Mouse (Mus musculus): ENCODE measurements around the gene Ppp3r2. TPM values are rescaled to one million over a fixed set of nuclear protein-coding genes. Genes with fewer than 3 reads are reported as not detected.

The Ppp3r2 gene
- polyA plus RNA-seq (2015; fragmentation: Illumina TruSeq; extraction: RNeasy Lipid Tissue Mini Kit (QIAGEN cat#74804); ENCODE audit: insufficient read depth, low read depth, low replicate concordance): not detected

DNA sequence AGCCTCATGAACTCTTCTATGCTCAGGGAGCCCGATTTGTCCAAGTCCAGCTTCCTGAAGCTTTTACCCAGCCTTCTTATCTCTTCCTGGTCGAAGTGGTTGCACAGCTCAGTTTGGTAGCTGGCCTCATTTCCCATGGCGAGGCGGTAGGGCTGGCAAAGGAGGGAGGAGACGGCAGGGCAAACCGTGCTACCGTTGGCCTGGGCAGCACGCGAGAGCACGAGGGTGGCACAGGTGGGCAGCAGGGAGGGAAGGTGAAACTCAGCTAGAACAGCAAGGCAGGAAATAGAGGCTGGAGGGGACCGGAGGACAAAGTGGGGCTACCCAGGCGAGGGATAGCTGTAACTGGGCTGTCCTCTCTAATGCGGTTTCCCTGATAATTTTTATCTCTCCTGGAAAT lies at the start of gene Ppp3r2:
Ppp3r2 (minus strand) TSS at position 213 of the 400 bp plus-strand sequence.

GRCm38 (mm10) chr4:49631319-49632138 lies 50.3 kb downstream of the Ppp3r2 start, which contains the start of gene Rnf20:
TSS of gene Rnf20 (plus strand) at chr4:49632006.

Other genes starting within 250 kb of the Ppp3r2 start
- 0.57 TPM for gene Acnat1, start 208.1 kb downstream of the Ppp3r2 start, polyA plus RNA-seq (2015; fragmentation: Illumina TruSeq; extraction: RNeasy Lipid Tissue Mini Kit (QIAGEN cat#74804); ENCODE audit: insufficient read depth, low read depth, low replicate concordance)
- not detected for gene Baat, start 175.5 kb downstream of the Ppp3r2 start, polyA plus RNA-seq (2015; fragmentation: Illumina TruSeq; extraction: RNeasy Lipid Tissue Mini Kit (QIAGEN cat#74804); ENCODE audit: insufficient read depth, low read depth, low replicate concordance)
- 8.3 TPM for gene Mrpl50, start 160.9 kb downstream of the Ppp3r2 start, polyA plus RNA-seq (2015; fragmentation: Illumina TruSeq; extraction: RNeasy Lipid Tissue Mini Kit (QIAGEN cat#74804); ENCODE audit: insufficient read depth, low read depth, low replicate concordance)
- 0.72 TPM for gene Zfp189, start 160.8 kb downstream of the Ppp3r2 start, polyA plus RNA-seq (2015; fragmentation: Illumina TruSeq; extraction: RNeasy Lipid Tissue Mini Kit (QIAGEN cat#74804); ENCODE audit: insufficient read depth, low read depth, low replicate concordance)
- gene Aldob, start 132.5 kb downstream of the Ppp3r2 start, polyA plus RNA-seq (2015; fragmentation: Illumina TruSeq; extraction: RNeasy Lipid Tissue Mini Kit (QIAGEN cat#74804); ENCODE audit: insufficient read depth, low read depth, low replicate concordance): 0.94 TPM
- 2.7 TPM for gene Tmem246, start 84.1 kb downstream of the Ppp3r2 start, polyA plus RNA-seq (2015; fragmentation: Illumina TruSeq; extraction: RNeasy Lipid Tissue Mini Kit (QIAGEN cat#74804); ENCODE audit: insufficient read depth, low read depth, low replicate concordance)
- gene Rnf20, start 50.0 kb downstream of the Ppp3r2 start, polyA plus RNA-seq (2015; fragmentation: Illumina TruSeq; extraction: RNeasy Lipid Tissue Mini Kit (QIAGEN cat#74804); ENCODE audit: insufficient read depth, low read depth, low replicate concordance): 18.3 TPM
- gene Grin3a, start 163.7 kb upstream of the Ppp3r2 start, polyA plus RNA-seq (2015; fragmentation: Illumina TruSeq; extraction: RNeasy Lipid Tissue Mini Kit (QIAGEN cat#74804); ENCODE audit: insufficient read depth, low read depth, low replicate concordance): not detected